Mouse (Mus musculus) urinary bladder, adult 2 months (tissue): ENCODE results near the gene Hlf. TPM values are rescaled to one million over a fixed set of nuclear protein-coding genes. Genes with fewer than 3 reads are reported as not detected.
A peak's percentile ranks its signal among the peaks of the same experiment; 100 is the strongest.

Experiments used
- DNase-seq: peaks from one replicate; pipeline ENCODE4 v3.0.0; 2022; ENCODE audit warnings: low spot score
- polyA plus RNA-seq: library from polyadenylated mRNA; depleted of rRNA; stranded (reverse); fragments of >200 nt; gene quantifications from 2 replicates; pipeline ENCODE4 v1.2.3, GENCODE M21; 2012; rRNA removed

The Hlf gene
- polyA plus RNA-seq, 1 experiment = 33.1 TPM

DNA sequence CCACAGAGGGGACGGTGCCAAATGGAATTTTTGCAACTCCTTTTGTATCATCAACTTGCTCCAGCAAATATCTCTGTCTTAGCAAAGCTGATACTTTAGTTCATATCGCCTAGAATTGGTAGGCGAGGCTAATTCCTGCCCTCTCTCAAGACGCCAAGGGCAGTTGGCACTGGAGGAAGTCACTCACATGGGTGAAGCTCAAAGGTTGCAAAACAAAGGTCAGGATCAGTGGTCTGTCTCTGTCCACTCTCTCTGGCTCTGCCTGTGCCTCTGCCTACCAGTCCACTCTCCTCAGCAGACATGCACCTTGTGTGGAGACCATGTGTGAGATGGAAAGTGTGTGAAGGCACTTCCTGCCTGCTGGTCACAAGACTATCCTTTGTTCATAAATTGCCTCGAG is 48.4 kb downstream of the Hlf start:
- no peak for DNase-seq

- no peak for DNase-seq
Observed at GRCm38 (mm10) chr11:90340836-90341235, 49.9 kb downstream of the Hlf start.

GRCm38 (mm10) chr11:90334816-90335215 is 55.9 kb downstream of the Hlf start:
- no peak for DNase-seq

DNA sequence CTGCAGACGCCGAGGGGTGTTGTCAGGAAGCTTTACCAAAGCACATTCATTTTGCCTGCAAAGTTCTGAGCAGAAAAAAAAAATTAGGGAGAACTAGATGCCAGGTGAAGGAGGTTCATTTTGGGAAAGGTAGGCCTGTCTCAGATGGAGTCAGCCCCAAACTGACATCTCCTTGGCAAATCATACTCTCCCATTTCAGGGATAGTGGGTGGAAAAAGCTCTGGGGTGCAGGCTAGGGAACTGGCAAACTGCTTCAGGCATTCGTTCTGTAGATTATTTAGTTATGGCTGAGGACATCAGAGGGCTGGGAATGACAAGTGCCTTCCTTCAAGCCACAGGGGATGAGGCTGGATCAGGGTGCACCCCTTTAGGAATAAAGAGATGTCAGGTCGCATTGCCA is 58.0 kb downstream of the Hlf start:
- no peak for DNase-seq

DNA sequence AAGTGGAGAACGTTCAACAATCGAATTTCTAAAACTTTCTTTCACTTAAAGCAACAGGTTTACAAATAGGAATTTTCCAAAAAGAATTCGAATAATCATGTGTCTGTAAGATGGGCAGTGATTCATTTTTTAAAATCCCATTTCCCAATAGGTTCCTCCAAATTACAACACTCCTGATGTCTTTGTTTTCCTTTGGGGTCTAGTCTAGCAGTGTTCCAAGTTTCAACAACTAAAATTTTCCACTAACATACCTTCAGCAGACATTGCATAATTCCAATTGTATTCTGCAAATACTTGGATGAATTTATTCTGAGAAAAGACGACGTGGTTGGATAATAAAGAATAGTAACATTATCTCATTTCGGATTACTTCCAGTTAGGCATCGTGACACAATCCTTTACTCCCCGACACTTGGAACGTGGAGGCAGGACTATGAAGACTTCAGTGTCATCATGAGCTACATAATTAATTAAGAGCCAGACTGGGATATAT is 60.4 kb downstream of the Hlf start:
- no peak for DNase-seq

DNA sequence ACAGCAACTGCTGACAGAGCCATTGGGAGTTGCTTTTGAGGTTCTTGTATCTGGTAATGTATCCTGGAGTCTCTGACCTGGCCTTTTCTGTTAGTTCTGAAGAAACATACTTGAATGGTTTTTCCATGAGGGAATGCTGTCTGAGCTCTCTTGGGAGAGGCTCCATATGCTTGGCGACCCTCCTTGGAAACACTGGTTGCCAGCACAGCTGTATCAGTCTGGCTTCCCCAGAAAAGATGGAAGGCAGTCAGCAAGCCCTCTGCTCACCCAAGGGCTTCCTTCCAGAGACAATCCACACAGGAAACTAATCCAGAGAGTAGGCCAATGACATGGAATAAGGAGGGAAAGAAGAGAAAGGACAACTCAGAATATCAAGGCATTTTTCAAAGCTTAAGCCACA is 63.9 kb downstream of the Hlf start:
- no peak for DNase-seq

DNA sequence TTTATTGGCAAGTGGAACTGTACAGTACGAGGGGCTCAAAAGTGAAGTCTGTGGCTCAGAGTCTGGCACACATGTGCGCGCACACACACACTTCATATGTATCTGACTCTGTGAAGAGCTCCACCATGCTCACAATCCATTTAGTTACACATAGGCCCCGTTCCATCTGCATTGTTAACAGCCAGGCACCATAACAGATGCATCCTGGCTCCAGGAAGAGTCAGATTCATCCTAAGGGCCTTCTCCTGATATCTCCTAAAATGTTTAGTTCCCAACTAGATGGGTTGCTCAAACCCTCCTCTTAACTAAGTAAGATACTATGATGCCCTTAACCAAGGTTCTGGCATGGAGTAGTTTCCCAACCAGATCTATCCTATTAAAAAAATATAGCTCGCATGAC is 64.5 kb downstream of the Hlf start:
- no peak for DNase-seq

DNA sequence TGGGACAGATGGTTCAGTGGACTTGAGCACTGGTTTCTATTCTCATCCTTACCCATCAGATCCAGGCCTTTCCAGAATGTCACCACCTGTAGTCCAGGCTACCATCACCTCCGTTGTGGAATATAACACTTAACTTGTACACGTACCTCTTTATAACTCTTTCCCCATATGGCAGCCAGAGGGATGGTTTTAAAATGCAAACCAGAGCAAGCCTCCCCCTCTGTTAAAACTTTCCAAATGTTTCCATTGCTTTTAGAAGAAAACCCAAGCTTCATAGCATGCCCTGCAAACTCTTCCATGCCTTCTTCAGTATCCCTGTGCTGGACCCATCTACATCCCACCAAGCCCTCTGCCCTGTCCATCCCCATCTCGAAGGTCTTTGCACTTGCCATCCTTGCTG is 66.1 kb downstream of the Hlf start:
- DNase-seq = no peak

GRCm38 (mm10) chr11:90320922-90321321 is 69.8 kb downstream of the Hlf start:
- no peak for DNase-seq

- no peak for DNase-seq
Observed at GRCm38 (mm10) chr11:90317482-90317881, 73.2 kb downstream of the Hlf start.

DNA sequence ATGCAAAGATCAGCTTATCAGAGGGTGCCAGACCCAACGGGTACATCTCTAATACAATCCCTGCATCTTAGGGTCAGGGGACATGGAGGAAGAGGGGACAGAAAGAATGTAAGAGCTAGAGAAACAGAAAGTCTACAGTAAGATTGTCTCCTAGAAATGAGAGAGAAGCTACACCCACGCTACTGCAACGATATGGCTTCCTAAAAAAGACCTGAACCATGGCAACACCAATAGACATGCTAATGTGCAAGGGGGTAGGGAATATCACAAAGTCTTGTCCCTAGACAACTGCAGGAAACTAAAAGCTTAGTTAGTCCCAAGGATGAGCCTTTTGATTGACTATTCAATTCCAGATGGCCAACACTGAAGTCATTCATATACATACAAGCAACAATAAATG is 76.1 kb downstream of the Hlf start:
- DNase-seq = no peak

DNA sequence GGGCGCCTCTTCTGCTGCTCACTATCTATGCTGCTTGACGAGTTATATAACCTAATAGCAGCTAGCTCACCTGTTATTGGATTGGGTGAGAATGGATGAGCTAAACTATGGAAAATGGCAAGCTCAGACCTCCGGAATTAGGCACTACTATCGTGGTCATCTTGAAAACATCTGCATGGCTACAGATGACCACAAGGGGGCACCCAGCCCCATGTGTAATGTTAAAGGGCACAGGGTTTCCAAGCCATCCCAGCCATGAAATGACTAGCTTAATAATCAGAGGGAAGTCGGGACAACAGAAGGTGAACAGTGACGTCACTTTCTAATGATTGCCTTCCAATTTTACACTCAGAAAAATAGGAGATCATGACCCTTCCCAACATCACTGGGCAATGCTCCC is 83.7 kb downstream of the Hlf start:
- peak; percentile 22 for DNase-seq

DNA sequence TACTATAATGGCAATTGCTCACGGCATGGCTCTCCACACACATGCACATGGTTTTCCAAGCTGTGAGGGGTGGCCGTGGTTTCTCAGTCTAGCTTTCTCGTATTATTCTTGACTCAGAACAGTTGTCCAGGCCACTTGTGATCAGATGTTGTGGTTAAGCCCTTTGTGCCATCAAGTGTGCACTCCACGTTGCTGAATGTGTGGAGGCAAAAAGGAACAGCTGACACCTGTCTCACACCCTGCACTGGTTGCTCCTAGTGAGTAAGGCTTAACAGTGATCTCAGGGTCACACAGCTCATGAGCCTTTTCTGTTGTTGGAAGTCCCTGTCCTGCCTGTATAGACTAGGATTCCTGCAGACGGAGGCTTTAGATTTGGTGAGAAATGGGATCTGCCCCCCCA is 84.6 kb downstream of the Hlf start:
- no peak for DNase-seq

DNA sequence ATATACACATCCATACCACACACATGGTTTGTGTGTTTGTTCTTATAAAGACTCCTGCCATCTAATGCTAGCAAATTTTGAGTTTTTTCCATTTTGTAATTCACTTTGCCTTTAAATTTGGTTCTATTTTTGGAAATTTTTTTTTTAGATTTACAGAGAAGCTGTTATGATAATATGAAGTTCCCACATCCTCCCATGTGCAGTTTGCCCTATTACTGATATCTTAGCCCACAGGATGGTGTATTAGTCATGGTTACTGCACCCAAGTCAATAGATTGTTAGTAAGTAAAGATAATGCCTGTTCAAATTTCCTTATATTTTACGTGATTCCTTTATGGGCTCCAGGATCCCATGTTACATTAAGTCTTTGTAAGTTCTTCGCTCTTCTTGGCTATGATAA is 96.1 kb downstream of the Hlf start:
- no peak for DNase-seq

- DNase-seq = no peak
Observed at GRCm38 (mm10) chr11:90292766-90293165, 97.9 kb downstream of the Hlf start.

GRCm38 (mm10) chr11:90291156-90291555 is 99.5 kb downstream of the Hlf start:
- DNase-seq = no peak

DNA sequence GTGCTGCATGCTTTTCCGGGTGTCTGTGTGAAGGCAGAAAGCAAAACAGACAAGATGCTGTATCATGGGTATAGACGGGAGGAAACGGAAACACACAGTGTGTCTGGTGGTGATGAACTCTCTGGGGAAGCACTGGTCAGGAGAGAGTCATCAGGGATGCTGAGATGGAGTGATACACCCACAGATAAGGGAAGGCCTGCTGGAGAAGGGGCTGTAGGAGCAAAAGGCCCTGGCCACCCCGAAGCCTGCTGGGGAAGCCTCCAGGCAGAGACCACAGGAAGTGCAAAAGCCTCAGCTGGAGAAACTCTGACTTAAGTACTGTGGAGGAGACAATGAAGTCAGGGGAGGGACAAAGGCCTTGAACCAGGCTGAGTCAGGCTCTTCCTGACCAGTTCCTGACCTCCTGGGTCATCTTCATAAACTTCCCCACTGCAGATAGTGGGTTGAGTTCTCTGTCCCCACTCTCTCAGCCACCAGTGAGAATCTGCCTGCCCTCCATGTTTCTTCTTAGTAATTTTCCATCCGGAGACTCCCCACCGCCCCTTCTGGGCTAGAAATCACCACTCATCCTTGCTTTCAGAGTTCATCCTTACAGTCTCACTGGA is 104.0 kb downstream of the Hlf start:
- no peak for DNase-seq

Other genes starting within 250 kb of the Hlf start
- gene Gm45716, start 203.2 kb downstream of the Hlf start, polyA plus RNA-seq = 2.4 and 3.5 TPM in 2 replicates
- 58.0 and 63.6 TPM in 2 replicates for gene Mmd, start 141.4 kb downstream of the Hlf start, polyA plus RNA-seq
- 3.7 and 5.3 TPM in 2 replicates for gene Stxbp4, start 247.2 kb upstream of the Hlf start, polyA plus RNA-seq
- gene Cox11, start 247.3 kb upstream of the Hlf start, polyA plus RNA-seq = 15.7 and 19.4 TPM in 2 replicates